In genomic region chr4:71291741-71292149, GRCm38 (mm10) we compare ENCODE assay signal across 7 mouse cellular contexts.
DNase-seq lines count a peak whose midpoint lies in the region; ATAC-seq lines count a peak whose summit lies in the region.

No protein-coding gene starts in this region.

- peak; percentile 88 for DNase-seq in naive thymus-derived CD4-positive, alpha-beta T cell, adult 2 months (ENCODE audit: low read depth)
- no peak for DNase-seq in urinary bladder, postnatal 10 days (ENCODE audit: low spot score)
- DNase-seq in urinary bladder, postnatal 4 days (ENCODE audit: low spot score in 2 of 2), result no peak
- no peak for DNase-seq in cerebellum, postnatal 25 days

- peak; percentile 82 for ATAC-seq in CD4-positive, CD25-positive, alpha-beta regulatory T cell, adult 4 months
- ATAC-seq in activated CD4-positive, CD25-positive, alpha-beta regulatory T cell, adult 4 months, result peak; percentile 85
- ATAC-seq in inflammation-experienced regulatory T-cells, adult 6 months, result peak; percentile 83
